Mouse (Mus musculus): ENCODE data around the gene Dcaf1. TPM values are rescaled to one million over a fixed set of nuclear protein-coding genes. Genes with fewer than 3 reads are reported as not detected.
A peak's percentile ranks its signal among the peaks of the same experiment; 100 is the strongest.

Dcaf1 gene
- 19.8 and 23.5 TPM in 2 replicates for polyA plus RNA-seq (2012; rRNA removed)

DNA sequence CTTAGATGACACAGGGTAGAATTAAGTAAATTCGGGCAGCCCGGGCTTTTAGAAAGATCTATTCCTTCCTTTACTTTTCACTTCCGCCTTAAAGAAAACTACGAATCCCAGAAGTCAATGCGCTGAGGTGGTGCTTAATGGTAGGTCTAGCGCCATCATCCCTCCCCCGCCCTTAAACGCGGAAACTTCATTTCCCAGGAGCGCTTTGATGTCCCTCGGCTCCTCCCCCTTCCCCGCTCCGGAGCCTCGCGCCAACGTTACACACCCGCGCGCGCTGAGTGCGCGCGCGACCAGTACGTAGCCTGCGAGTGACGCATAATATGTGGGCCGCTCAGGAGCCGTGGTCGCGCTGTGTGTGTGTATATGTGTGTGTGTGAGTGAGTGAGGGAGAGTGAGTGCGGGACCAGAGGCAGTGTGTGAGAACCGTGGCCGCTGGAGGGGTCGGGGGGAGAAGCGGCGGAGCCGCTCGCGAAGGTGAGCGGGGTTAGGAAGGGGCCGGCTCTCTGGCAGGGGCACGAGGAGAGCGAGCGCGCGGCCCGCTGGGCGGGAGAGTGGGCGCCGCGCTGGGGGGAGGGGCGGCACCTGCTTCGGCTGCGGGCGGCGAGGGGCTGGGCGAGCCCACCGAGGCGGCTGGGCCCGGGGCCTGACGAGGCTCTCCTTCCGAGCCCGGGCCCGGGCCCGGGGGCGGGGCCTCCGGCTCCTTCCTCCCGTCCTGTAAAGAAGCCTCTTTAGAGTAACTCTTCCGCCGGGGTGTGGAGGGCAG is at the start of gene Dcaf1:
Gene Dcaf1 (plus strand): TSS at position 257 of the 763 bp plus-strand sequence.
- peak; percentile 55 for DNase-seq (ENCODE audit: low spot score)

DNA sequence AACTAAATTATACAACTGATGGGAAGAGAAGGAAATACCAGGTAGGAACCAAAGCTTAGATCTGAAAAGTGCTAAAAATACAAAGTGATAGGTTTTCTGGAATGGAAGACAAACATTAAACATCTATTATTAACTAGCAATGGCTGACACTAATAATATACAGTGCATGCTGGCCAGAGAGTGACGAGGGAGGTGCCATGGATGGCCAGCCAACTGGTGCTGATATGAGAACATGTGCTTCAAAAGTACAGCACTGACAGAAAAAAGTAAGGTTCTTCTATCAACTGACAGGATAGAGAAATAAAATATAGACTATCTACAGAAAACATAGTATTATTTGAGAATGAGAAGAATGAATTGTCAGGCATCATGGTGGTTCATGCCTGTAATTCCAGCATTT is 45.6 kb upstream of the Dcaf1 start:
- no peak for DNase-seq (ENCODE audit: low spot score)

DNA sequence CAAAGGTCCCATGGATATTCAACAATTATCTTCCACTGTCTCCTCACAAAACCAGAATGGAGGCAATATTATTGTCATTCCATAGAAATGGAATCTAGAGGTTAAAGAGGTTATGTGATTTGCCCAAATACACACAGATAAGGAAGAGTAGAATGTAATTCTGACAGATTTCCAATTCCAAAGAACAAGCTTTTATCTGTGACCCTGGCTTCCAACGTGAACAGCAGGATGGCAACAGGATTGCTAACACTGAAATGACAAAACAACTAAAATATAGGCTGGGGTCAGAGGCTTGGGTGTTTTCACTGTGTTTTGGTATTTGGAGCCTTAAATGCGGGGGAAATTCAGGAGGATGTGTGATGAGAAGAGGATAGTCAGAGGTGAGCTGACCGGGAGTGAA is 44.3 kb upstream of the Dcaf1 start:
- no peak for DNase-seq (ENCODE audit: low spot score)

DNA sequence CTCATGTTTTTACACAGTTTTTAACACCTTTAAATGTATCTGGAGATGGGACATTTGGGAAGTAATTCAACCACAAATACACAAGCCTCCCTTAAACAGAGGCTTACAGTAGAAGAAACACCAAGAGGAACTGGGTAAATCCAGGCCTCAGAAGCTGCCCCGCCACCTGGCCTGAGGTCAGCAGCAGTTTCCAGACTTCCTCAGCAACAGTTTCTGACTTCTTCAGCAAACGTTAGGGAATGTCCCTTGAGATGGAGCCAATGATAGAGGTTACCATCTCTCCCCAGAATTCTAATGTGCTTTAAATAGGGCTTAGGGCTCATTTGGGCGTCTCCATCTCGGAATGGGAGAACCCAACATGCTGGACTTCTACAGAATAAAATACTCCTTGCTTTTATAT is 43.4 kb upstream of the Dcaf1 start:
- DNase-seq (ENCODE audit: low spot score) = no peak

DNA sequence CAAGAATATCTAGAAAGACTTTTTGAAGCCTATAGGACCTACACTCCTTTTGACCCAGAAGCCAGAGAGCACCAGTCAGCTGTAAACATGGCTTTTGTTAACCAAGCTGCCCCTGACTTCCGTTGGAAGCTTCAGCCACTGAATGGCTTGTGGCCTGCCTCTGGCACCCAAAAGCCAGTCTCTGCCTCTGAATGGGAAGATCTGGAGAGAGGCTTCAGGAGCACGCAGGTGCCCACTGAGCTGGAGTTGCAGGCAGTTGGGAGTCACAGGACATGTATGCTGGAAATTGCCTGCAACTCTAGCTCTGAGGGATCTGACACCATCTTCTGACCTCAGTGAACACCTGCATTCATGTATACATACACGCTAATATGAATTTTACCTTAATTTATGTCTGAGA is 41.6 kb upstream of the Dcaf1 start:
- no peak for DNase-seq (ENCODE audit: low spot score)

DNA sequence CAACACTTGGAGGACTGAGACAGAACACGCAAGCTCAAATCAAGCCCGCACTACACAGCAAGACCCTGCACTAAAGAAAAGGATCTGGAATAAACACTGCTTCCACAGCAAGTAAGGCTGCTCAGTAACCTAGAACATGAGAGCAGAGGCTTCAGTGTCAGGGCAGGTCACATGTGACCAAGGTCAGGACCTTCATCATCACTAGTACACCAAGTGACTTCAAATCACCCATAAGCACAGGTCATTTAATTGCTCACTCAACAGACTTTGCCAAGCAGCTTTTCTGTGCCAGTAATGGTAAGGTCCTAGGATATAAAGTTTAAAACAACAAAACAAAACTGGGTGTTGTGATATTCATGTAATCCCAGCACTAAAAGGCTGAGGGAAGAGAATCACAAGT is 38.1 kb upstream of the Dcaf1 start:
- DNase-seq (ENCODE audit: low spot score) = no peak

DNA sequence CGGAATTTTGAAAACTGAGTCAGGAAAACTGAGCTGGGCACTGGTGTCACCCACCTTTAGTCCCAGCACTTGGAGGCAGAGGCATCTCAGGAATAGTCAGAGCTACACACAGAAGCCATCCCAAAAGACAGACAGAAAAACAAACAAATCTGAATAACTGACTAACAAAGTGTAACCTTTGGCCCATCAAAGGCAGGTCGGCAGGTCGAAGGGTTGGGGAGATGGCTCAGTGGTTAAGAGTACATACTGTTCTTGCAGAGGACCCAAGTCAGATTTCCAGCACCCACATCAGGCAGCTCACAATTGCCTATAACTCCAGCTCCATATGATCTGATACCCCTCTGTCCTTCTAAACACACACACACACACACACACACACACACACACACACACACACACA is 36.5 kb upstream of the Dcaf1 start:
- no peak for DNase-seq (ENCODE audit: low spot score)

DNA sequence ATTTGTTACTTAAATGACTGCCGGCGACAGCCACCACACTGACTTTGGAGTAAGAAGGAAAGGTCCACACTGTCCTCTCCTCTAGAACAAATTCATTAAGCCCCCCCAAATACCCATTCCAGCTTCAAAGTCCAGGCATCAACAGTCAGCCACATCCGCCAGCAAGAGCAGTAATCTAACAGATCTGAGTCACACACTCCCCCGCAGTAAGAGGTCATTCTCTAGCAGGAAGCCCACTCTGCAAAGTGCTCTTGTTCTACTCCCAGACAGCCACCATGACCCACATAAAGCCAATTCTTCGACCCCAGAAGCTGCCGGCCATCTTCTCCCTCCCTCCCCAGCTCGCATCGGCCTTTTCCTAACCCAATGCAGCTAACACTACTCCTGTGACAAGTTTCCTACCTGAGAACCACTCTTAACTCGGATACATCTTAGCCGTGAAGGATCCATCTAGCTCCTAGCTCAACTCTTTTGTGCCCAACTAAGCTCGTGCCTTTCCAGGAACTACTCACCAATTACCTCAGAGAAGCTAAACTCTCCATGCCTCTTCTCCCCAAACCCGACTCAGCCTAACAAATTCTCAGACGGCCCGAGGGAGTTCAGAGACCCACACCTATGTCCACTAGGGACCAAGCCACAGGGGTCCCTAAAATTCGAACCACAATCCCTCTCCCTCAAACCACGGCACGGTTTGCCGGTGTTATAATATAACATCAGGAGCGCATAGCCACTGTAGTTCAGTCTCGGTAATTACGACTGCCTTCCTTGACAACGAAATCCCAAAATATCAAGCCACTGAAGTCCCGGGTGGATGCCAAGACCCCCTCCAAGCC is 33.5 kb upstream of the Dcaf1 start:
- peak; percentile 22 for DNase-seq (ENCODE audit: low spot score)

DNA sequence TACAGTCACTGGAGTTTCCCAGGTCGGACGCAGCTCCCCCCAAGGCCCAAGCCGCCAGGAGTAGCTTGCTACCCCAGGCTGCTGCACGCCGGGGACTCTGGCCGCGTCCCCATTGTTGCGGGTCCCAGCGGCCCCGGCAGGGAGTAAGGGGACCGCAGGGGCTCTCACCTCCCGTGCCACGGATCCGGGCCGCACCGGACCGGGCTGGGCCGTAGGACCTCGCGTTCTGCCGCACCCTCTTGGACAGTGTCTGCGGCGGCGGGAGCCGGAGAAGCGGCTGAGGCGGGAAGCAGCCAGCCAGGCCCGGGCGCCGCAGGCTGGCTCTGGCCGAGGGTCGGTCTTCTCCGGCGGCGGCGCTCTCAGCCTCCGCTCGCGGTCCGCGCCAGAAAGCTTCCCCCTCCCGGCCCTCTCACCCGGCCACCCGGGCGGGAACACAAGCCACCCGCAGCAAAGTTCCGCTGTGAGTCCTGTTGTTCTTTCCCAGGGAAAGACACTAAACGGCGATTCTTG is 32.8 kb upstream of the Dcaf1 start, which contains the start of gene Rad54l2:
Gene Rad54l2 (minus strand): TSS at position 383 of the 510 bp plus-strand sequence.
- DNase-seq (ENCODE audit: low spot score) = peak; percentile 84

DNA sequence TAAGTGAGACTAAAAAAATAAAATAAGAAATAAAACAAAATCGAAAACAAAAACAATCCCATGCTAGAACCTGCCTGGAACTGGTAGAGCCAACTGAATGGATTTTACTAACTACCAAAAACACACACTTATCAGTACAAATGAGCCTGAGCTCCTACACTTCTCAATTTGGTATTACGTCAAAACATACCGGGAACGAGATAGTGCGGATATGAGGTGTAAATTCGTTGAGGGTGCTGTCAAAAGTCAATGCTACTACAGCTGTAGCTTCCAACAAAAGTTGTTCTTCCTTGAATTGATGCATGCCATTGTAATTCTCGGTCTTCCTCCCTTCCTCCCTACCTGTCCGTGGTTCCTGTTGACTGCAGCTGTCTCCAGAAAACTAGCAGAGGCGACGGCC is 32.3 kb upstream of the Dcaf1 start:
- no peak for DNase-seq (ENCODE audit: low spot score)

DNA sequence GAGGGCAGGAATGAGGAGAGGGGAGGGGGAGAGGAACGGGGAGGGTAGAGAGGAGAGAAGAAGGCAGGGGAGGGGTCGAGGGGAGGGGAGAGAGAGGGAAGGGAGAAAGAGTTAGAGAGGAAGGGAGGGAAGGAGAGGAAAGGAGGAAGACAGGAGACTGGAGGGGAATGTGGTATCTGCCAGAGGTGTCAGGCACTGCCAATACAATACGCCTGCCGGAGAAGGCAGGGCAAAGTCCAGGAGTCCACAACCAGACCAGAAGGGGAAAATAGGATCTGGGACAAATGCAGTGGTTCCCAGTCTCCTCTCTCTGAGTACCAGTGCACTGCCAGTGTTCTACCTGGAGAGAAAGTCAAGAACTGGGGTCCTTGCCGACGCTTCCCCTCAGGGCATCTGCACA is 30.8 kb upstream of the Dcaf1 start:
- no peak for DNase-seq (ENCODE audit: low spot score)

DNA sequence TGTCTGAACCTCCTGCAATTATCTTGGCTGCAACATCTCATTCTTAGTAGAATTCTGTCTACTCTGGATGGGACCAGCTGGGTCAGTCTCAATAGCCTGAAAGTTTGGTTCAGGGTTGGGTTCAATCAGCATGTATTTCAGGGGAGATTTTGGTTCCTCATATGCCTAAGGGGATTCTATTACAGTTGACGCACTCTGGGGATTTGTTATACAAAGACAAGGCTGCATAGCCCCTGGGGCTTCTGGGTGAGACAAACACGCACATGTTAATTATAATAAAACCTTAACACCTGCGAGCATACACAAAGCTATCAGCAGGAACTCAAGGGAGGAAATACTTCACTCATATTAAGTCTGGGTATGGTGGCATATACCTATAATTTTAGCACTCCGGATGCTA is 15.2 kb upstream of the Dcaf1 start:
- no peak for DNase-seq (ENCODE audit: low spot score)

DNA sequence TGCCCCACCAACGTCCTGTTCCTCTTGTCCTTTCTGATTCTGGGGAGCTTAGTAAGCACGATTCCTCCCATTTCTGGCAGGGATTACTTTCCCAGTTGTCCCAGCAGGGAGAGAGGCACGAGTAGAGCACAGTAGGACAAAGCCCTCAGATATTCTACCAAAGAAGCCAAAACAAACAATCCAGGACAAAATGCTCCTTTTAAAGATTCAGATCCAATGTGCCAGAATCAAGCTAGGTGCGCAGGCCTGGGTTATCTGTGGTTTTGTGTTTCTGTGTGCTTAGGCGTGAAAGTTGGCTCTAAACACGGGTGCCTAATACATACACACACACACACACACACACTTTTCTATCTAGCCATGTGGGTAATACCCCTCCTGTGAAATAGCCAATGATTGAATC is 3.5 kb upstream of the Dcaf1 start:
- no peak for DNase-seq (ENCODE audit: low spot score)

DNA sequence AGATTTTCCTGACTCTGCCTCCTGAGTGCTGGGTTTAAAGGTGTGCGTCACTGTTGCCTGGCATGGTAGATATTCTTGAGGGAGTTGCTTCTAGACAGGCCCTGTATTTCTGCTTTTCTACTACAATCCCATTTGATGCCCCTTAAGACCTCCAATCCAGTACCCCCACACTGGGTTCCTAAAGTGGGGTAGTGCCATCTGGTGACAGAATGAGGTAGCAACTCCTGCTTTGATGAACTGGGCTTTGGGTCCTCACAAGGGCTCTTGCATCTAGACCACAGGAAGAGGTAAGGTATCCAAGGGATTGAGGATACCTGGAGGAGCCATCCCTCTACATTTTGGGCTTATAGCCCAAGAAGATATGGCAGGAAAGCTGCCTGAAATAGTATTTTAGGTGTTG is 2.5 kb upstream of the Dcaf1 start:
- no peak for DNase-seq (ENCODE audit: low spot score)

DNA sequence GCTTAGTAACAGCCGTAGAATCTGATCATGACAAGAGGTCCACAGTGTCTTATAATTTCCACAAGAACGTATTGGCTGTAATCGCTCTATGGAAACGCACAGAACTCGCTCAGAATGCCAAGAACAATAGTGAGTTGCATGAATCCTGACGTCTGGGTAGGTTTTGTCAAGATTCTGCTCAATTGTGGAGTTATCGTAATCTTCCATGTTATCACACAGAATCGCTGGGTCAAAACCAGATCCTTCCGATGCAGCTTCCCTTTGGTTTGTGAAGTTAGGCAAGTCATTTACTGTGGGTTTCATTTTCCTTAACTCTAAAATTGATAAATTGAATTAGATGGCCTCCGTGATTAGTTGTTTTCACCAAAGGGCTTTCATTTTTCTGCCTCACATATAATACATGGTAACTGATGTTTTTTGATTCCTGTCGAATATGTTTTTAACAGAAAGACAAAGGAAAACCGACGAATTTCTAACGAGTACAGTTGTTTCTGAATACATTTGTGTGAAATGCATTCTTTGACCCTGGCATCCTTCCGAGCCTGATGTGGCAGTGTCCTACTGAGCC is 540 bp upstream of the Dcaf1 start:
- DNase-seq (ENCODE audit: low spot score) = no peak

DNA sequence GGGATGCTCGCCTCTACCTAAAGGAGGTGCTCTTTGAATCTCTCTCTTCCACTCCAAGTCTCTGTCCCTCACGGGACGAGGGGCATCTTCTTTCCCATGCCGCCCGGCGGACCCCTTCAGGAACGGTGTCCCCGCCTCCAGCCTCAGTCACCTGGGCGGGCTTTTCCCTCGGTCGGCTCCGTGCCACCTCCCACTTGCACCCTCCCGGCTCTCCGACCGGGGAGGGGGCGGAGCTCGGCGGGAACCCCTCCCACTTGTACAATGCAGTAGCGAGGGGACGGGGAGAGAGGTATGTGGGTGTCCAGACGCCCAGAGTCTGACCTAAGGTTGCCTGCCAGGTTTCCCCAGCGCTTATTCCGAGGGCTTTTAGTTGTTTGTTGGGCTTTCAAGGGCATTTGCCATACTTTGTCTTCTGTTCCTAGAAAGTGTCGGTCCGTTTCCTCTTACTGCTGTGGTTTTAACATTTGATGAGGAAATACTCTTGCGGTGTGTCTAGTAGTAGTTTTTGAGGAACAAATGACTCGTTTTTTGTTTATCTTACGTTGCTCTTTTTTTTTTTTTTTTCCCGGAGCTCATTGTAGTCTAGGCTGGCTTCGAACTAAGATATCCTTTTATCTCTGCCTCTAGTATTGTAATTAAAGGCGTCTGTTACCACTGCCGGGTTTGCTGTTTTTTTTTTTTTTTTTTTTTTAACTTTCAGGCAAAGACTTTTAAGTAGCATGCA is 869 bp downstream of the Dcaf1 start:
- peak; percentile 79 for DNase-seq (ENCODE audit: low spot score)

DNA sequence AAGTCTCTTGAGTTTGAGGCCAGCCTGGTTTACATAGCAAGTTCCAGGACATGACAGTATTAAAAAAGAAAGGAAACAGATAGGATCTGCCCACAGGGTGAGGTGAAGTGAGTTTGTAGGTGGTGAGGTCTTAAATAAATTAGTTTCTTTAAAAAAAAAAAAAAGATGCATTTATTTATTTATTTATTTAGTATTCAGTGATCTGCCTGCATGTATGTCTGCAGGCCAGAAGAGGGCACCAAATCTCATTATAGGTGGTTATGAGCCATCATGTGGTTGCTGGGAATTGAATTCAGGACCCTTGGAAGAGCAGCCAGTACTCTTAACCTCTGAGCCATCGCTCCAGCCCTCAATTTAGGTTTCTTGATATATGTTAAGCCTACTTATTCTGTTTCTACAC is 18.9 kb downstream of the Dcaf1 start:
- no peak for DNase-seq (ENCODE audit: low spot score)

DNA sequence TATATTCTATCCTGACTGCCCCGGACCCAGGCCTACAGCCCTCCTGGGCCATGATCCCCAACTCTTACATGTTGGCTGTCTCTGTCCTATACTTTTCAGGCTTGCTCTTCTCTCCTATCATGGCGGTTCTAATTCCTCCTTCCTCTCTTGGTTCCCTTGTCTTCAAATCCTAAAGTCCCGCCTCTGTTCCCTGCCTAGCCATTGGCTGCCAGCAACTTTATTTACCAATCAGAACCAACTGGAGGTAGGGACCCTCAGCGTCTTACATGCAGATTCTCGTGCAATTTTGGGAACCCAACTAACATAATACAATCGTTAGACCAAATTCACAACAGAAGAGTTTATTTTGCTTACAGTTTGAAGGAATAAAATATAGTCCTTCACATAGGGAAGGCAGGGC is 21.1 kb downstream of the Dcaf1 start:
- DNase-seq (ENCODE audit: low spot score) = no peak

DNA sequence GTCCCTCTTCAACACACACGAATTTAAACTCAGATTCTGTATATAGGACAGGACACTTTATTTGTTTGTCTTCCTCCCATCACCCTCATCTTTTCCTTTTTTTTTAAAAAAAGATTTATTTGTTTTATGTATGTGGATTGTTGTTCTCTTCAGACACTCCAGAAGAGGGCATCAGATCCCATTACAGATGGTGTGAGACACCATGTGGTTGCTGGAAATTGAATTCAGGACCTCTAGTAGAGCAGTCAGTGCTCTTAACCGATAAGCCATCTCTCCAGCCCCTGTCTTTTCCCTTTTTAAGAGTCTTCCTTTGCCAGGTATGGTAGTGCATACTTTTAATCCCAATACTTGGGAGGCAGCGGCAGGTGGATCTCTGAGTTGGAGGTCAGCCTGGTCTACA is 35.0 kb downstream of the Dcaf1 start:
- DNase-seq (ENCODE audit: low spot score) = no peak

DNA sequence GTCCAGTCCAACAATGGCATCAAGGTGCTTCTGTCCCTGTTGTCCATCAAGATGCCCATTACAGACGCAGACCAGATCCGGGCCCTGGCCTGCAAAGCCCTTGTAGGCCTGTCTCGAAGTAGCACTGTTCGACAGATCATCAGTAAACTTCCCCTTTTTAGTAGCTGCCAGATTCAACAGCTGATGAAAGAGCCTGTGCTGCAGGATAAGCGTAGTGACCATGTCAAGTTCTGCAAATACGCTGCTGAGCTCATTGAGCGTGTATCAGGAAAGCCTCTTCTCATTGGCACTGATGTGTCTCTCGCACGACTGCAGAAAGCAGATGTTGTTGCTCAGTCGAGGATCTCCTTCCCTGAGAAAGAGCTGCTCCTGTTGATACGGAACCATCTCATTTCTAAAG is 36.4 kb downstream of the Dcaf1 start:
- no peak for DNase-seq (ENCODE audit: low spot score)

DNA sequence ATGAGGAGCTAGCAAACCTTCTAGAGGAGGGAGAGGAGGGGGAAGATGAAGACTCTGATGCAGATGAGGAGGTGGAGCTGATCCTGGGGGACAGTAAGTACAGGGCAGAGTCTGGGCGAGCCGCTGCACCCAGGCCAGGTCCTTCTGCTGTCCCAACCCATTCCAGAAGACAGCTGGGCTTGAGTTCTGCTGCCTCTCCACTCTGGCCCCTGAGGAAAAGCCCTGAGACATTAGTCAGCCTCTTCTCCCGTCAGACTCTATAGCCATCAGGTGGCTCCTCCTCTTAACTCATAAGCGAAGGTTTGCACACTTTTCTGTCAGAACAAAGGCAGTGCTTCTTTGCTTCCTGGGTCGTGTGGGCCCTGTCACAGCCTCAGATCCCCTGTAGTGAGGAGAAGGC is 52.5 kb downstream of the Dcaf1 start:
- no peak for DNase-seq (ENCODE audit: low spot score)

DNA sequence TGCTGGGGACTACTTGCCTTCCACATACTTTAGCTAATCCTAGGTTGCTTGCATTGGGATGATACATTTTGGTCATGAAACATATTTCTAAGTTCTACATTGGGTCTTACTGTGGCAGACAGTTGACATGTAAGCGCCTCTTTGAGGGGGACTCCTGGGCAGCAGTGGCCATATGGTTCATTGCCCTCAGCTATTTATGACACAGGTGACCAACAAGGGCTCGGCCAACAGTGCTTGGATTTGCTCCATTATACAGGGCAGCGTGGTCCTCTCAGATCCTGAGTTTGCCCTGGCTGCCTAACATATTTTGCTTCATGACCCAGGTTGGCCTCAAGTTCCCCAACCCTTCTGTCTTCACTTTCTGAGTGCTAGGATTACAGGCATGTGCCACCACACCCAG is 55.0 kb downstream of the Dcaf1 start:
- DNase-seq (ENCODE audit: low spot score) = no peak

Data from urinary bladder, adult 2 months (tissue).